Mouse (Mus musculus): ENCODE data around the gene Limd2. TPM values are rescaled to one million over a fixed set of nuclear protein-coding genes. Genes with fewer than 3 reads are reported as not detected.
A peak's percentile ranks its signal among the peaks of the same experiment; 100 is the strongest.
"Not testable (repeated sequence)": the region's sequence is repeated elsewhere in the genome, so short reads cannot be mapped to it uniquely, and the experiment has no call there.

The Limd2 gene
- polyA plus RNA-seq, 1 experiment from 2014 or later = 129 TPM

GRCm38 (mm10) chr11:106154770-106155169 lies 5.9 kb downstream of the Limd2 start:
- no peak overlapping the region for H3K9ac ChIP-seq (ENCODE audit: low read length)
- DNase-seq (ENCODE audit: low spot score) (no peak), ATAC-seq (replicated peaks; ENCODE audit: low FRiP score, low TSS enrichment, low read depth) (no peak)
- no peaks in the 10 kb centered on the region for H3K9me3 ChIP-seq (ENCODE audit: control insufficient read depth, low read length)
- no peak overlapping the region for H3K4me2 ChIP-seq (ENCODE audit: low read length)
- WGBS = 69% methylated on average over 2 of the region's 2 CpGs
- H3K36me3 ChIP-seq (ENCODE audit: control insufficient read depth, insufficient read depth, low read length) = peaks cover 80% of the 10 kb centered on the region
- H3K27ac ChIP-seq (ENCODE audit: low read depth) = no peak overlapping the region
- H3K27me3 ChIP-seq (replicated peaks; ENCODE audit: control insufficient read depth, insufficient read depth, low read length) = no peaks in the 10 kb centered on the region
- no peak overlapping the region for H3K4me3 ChIP-seq (ENCODE audit: low read depth, low read length)
- H3K4me1 ChIP-seq (replicated peaks; ENCODE audit: control insufficient read depth, insufficient read depth, low read length) = peaks cover 10% of the 10 kb centered on the region

GRCm38 (mm10) chr11:106154091-106154490 lies 6.6 kb downstream of the Limd2 start:
- DNase-seq (ENCODE audit: low spot score) (no peak), ATAC-seq (replicated peaks; ENCODE audit: low FRiP score, low TSS enrichment, low read depth) (no peak)
- Histone ChIP-seq H3K4me1 (replicated peaks; ENCODE audit: control insufficient read depth, insufficient read depth, low read length) (peaks cover 10% of the 10 kb centered on the region), H3K27ac (ENCODE audit: low read depth) (no peak overlapping the region), H3K4me2 (ENCODE audit: low read length) (no peak overlapping the region), H3K9ac (ENCODE audit: low read length) (no peak overlapping the region), H3K27me3 (replicated peaks; ENCODE audit: control insufficient read depth, insufficient read depth, low read length) (no peaks in the 10 kb centered on the region), H3K36me3 (ENCODE audit: control insufficient read depth, insufficient read depth, low read length) (peaks cover 87% of the 10 kb centered on the region), H3K4me3 (ENCODE audit: low read depth, low read length) (no peak overlapping the region), H3K9me3 (ENCODE audit: control insufficient read depth, low read length) (no peaks in the 10 kb centered on the region)
- WGBS = 77% methylated on average over 5 of the region's 5 CpGs

GRCm38 (mm10) chr11:106152132-106152531 lies 8.5 kb downstream of the Limd2 start:
- Histone ChIP-seq H3K4me1 (replicated peaks; ENCODE audit: control insufficient read depth, insufficient read depth, low read length) (no peaks in the 10 kb centered on the region), H3K27ac (ENCODE audit: low read depth) (no peak overlapping the region), H3K9ac (ENCODE audit: low read length) (no peak overlapping the region), H3K9me3 (ENCODE audit: control insufficient read depth, low read length) (no peaks in the 10 kb centered on the region), H3K4me2 (ENCODE audit: low read length) (no peak overlapping the region), H3K27me3 (replicated peaks; ENCODE audit: control insufficient read depth, insufficient read depth, low read length) (no peaks in the 10 kb centered on the region), H3K36me3 (ENCODE audit: control insufficient read depth, insufficient read depth, low read length) (peaks cover 94% of the 10 kb centered on the region), H3K4me3 (ENCODE audit: low read depth, low read length) (no peak overlapping the region)
- ATAC-seq (replicated peaks; ENCODE audit: low FRiP score, low TSS enrichment, low read depth) (no peak), DNase-seq (ENCODE audit: low spot score) (no peak)
- WGBS = 85% methylated on average over 8 of the region's 8 CpGs

- H3K27ac ChIP-seq (ENCODE audit: low read depth) = no peak overlapping the region
- WGBS = 82% methylated on average over 3 of the region's 3 CpGs
- H3K4me2 ChIP-seq (ENCODE audit: low read length) = no peak overlapping the region
- H3K9me3 ChIP-seq (ENCODE audit: control insufficient read depth, low read length) = no peaks in the 10 kb centered on the region
- H3K36me3 ChIP-seq (ENCODE audit: control insufficient read depth, insufficient read depth, low read length) = peaks cover 91% of the 10 kb centered on the region
- DNase-seq (ENCODE audit: low spot score) = no peak
- H3K9ac ChIP-seq (ENCODE audit: low read length) = no peak overlapping the region
- H3K4me1 ChIP-seq (replicated peaks; ENCODE audit: control insufficient read depth, insufficient read depth, low read length) = no peaks in the 10 kb centered on the region
- no peaks in the 10 kb centered on the region for H3K27me3 ChIP-seq (replicated peaks; ENCODE audit: control insufficient read depth, insufficient read depth, low read length)
- no peak overlapping the region for H3K4me3 ChIP-seq (ENCODE audit: low read depth, low read length)
- no peak for ATAC-seq (replicated peaks; ENCODE audit: low FRiP score, low TSS enrichment, low read depth)
These were observed 9.4 kb downstream of the Limd2 start for GRCm38 (mm10) chr11:106151219-106151618.

- no peak for DNase-seq (ENCODE audit: low spot score)
- no peaks in the 10 kb centered on the region for H3K27me3 ChIP-seq (replicated peaks; ENCODE audit: control insufficient read depth, insufficient read depth, low read length)
- H3K9ac ChIP-seq (ENCODE audit: low read length) = no peak overlapping the region
- no peak overlapping the region for H3K4me3 ChIP-seq (ENCODE audit: low read depth, low read length)
- ATAC-seq (replicated peaks; ENCODE audit: low FRiP score, low TSS enrichment, low read depth) = no peak
- no peaks in the 10 kb centered on the region for H3K4me1 ChIP-seq (replicated peaks; ENCODE audit: control insufficient read depth, insufficient read depth, low read length)
- 0 out of 2 replicates have a peak overlapping the region, but pooled peaks have one; percentile 29 for H3K27ac ChIP-seq (ENCODE audit: low read depth)
- WGBS = 52% methylated on average over 8 of the region's 8 CpGs
- H3K9me3 ChIP-seq (ENCODE audit: control insufficient read depth, low read length) = no peaks in the 10 kb centered on the region
- H3K36me3 ChIP-seq (ENCODE audit: control insufficient read depth, insufficient read depth, low read length) = peaks cover 31% of the 10 kb centered on the region
- H3K4me2 ChIP-seq (ENCODE audit: low read length) = peak overlapping the region; percentile 14; the same call in 1 of the 2 replicates
These were observed 25.8 kb downstream of the Limd2 start for GRCm38 (mm10) chr11:106134580-106135528.

- no peak overlapping the region for H3K9ac ChIP-seq (ENCODE audit: low read length)
- DNase-seq (ENCODE audit: low spot score) = no peak
- no peaks in the 10 kb centered on the region for H3K27me3 ChIP-seq (replicated peaks; ENCODE audit: control insufficient read depth, insufficient read depth, low read length)
- no peak overlapping the region for H3K4me3 ChIP-seq (ENCODE audit: low read depth, low read length)
- H3K36me3 ChIP-seq (ENCODE audit: control insufficient read depth, insufficient read depth, low read length) = peaks cover 47% of the 10 kb centered on the region
- 91% methylated on average over 5 of the region's 5 CpGs for WGBS
- no peaks in the 10 kb centered on the region for H3K4me1 ChIP-seq (replicated peaks; ENCODE audit: control insufficient read depth, insufficient read depth, low read length)
- no peak overlapping the region for H3K4me2 ChIP-seq (ENCODE audit: low read length)
- no peaks in the 10 kb centered on the region for H3K9me3 ChIP-seq (ENCODE audit: control insufficient read depth, low read length)
- no peak for ATAC-seq (replicated peaks; ENCODE audit: low FRiP score, low TSS enrichment, low read depth)
- H3K27ac ChIP-seq (ENCODE audit: low read depth) = no peak overlapping the region
These were observed 28.1 kb downstream of the Limd2 start for GRCm38 (mm10) chr11:106132516-106132915.

- Histone ChIP-seq H3K27me3 (replicated peaks; ENCODE audit: control insufficient read depth, insufficient read depth, low read length) (no peaks in the 10 kb centered on the region), H3K27ac (ENCODE audit: low read depth) (no peak overlapping the region), H3K4me3 (ENCODE audit: low read depth, low read length) (no peak overlapping the region), H3K36me3 (ENCODE audit: control insufficient read depth, insufficient read depth, low read length) (peaks cover 49% of the 10 kb centered on the region), H3K4me2 (ENCODE audit: low read length) (no peak overlapping the region), H3K9me3 (ENCODE audit: control insufficient read depth, low read length) (no peaks in the 10 kb centered on the region), H3K9ac (ENCODE audit: low read length) (no peak overlapping the region), H3K4me1 (replicated peaks; ENCODE audit: control insufficient read depth, insufficient read depth, low read length) (no peaks in the 10 kb centered on the region)
- no peak for DNase-seq (ENCODE audit: low spot score)
- WGBS = 79% methylated on average over 1 of the region's 1 CpGs
- no peak for ATAC-seq (replicated peaks; ENCODE audit: low FRiP score, low TSS enrichment, low read depth)
These were observed 31.2 kb downstream of the Limd2 start for GRCm38 (mm10) chr11:106129477-106129876.

- not testable (repeated sequence) for H3K9me3 ChIP-seq (ENCODE audit: control insufficient read depth, low read length); H3K27ac ChIP-seq (ENCODE audit: low read depth); H3K27me3 ChIP-seq (replicated peaks; ENCODE audit: control insufficient read depth, insufficient read depth, low read length); H3K9ac ChIP-seq (ENCODE audit: low read length); H3K4me1 ChIP-seq (replicated peaks; ENCODE audit: control insufficient read depth, insufficient read depth, low read length); H3K4me3 ChIP-seq (ENCODE audit: low read depth, low read length); H3K4me2 ChIP-seq (ENCODE audit: low read length); DNase-seq (ENCODE audit: low spot score); ATAC-seq (replicated peaks; ENCODE audit: low FRiP score, low TSS enrichment, low read depth)
- WGBS = 95% methylated on average over 4 of the region's 6 CpGs
- peaks cover 59% of the 10 kb centered on the region for H3K36me3 ChIP-seq (ENCODE audit: control insufficient read depth, insufficient read depth, low read length)
These were observed 33.8 kb downstream of the Limd2 start for GRCm38 (mm10) chr11:106126727-106127373.
